Mouse (Mus musculus): ENCODE measurements around the gene Chrna9.

The Chrna9 gene

DNA sequence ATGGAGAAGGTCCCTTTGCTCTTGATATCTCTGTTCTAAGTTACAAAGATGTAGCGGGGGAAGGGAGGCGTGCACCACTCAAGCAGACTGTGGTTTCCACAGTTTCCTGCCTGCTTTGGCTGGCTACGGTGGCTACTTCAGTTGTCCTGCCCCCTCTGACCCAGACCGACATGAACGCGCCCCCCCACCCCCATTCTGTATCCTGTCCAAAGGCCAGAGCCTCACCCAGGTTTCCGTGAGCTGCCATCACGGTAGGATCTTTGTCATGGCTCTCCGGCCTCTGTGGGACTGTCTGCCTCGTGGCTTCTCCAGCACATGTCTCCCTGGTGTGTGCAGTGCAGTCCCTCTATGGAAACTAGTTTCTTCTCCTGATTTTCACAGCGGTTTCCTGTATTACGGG, 15.4 kb upstream of the Chrna9 start:
- no peak for DNase-seq (ENCODE audit: low spot score in 2 of 2)

DNA sequence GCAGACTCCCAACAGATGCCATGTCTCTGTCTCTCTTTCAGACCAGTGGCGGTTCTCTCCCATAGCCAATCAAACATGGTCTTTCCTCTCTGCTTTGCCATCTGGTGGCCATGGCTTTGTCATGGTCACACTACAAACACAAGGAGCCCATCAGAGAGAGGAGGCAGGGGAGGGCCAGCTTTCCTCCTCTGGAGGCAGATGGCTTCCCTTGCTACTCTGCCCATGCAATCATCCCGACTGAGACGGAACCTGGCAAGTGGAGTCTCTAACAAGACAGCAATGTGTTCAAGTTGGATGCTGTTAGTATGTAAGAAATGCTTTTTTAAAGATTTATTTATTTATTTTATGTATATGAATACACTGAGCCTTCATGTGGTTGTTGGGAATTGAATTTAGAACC, 14.8 kb upstream of the Chrna9 start:
- DNase-seq (ENCODE audit: low spot score in 2 of 2): no peak

DNA sequence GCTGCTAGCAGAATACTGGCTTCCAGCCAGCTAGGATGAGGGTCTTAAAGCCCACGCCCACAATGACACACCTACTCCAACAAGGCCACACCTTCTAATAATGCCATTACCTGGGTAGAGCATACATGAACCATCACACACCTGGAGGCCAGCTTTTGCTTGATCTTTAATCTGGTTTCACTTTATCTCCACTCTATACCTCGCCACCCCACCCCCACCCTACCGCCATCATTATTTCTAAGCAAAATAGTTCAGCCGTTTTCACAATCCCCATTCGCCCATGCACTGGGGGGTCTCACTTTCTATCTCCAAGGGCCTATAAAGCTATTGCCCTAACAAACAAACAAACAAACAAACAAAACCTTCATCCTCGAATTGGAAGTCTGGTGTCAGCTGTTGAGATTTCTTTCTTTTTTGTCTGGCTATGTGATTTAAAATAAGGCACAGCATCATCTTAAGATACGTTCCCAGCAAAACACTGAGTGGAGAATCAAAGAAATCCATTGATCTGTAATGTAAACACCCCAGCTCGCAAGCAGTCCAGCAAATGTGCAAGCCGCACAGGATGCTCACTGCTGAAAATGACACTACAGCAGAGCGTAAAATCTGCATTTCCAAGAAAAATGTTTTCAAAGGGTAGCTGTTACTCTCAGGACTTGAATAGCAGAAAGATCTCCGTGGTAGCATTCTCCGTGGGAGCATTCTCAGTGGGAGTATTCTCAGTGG, 13.9 kb upstream of the Chrna9 start:
- no peak for DNase-seq (ENCODE audit: low spot score in 2 of 2)

DNA sequence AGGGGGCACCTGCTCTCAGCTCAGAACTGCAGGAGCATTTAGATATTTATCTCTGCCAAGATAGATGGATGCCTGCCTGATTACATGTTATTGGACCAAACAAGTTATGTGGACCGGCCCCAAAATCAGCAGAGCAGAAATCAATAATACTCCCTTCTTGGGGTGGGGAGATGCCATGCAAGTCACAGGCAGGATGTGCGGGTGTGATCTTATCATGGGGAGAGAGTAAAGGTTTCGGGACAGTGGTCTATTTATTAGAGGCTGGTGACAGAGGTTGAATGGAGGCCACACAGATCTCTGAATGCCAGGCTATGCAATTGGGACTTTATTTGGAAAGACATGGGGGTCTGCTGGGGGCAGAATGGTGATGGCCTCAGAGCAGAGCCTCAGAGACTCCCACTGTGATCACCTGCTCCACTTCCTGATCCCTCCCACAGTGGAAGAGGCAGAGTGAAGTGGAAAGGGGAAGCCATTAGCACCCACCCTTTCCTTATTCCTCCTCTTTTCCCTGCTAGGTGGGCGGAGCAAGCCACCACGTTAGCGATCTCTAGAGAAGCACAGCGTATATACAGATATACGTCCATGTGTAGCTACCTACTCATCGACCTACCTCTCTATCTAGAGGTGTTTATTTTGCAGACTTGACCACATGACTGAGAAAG, 13.1 kb upstream of the Chrna9 start:
- DNase-seq (ENCODE audit: low spot score in 2 of 2): no peak

DNA sequence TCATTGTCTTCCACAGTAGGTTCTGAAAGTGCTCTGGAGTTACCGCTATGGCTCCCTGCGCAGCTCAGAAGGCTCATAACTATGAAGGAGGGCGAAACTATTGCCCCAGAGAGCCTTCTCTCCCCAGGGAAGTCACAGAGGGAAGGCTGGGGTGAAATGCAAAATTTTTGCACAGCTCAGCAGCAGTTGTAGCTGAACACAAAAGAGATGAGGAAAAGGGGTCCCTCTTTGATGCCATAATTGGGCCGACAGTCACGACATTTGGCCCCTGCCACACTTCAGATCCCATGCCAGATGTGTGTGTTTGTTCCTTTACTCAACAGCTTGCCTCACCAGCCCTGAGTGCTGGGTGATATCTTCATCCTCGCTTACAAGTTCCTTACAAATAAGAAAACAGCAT, 8.1 kb upstream of the Chrna9 start:
- DNase-seq (ENCODE audit: low spot score in 2 of 2): no peak

DNA sequence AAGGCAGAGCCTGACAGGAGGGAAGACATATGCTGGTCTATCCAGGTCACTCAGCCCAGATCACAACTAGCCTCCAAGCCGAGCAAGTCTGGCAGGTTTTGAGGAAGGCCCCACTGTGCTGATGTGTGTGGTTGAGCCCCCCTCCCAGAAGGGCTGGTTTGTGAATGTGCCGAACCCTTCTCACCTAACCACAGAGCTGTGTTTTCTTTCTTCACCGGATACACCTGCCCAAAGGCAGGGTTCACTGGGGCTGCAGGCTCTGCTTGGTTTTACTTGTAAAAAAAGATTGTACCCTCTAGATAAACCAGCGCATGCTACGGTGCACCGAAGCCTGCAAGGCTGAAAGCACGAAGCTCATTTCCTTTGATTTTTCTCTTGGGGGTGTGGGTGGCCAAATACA, 5.6 kb upstream of the Chrna9 start:
- no peak for DNase-seq (ENCODE audit: low spot score in 2 of 2)

DNA sequence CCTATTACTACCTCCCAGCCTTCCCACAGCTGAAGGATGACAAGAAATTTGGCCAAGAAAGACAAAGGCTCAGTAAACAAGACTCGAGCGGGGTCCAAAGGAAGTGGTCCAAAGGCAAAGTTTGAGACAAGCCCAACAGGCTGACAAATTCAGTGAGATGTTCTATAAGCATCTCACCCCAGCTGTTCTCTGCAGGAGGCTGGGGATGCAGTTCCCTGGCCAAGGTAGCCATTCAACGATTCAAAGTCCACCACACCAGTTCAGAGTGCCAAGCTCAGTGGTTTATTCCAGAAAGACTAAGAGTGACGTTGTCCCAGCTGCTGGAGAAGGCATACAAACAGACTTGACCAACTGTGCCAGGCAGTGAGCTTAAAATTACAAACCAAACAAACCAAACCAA, 4.5 kb upstream of the Chrna9 start:
- DNase-seq (ENCODE audit: low spot score in 2 of 2): no peak

DNA sequence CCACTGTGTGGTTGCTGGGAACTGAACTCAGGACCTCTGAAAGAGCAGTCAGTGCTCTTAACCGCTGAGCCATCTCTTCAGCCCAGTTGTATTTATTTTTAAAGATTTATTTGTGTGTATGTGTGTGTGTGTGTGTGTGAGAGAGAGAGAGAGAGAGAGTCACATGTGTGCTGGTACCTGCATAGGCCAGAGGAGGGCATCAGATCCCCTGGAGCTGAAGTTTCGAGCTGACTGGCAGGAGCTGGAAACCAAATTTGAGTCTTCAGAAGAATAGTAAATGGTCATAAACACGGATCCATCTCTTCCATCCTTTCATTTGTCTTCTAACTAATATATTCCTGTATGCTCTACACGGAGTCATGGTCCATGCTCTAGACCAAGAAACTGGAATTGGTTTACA, 1.5 kb upstream of the Chrna9 start:
- DNase-seq (ENCODE audit: low spot score in 2 of 2): no peak

DNA sequence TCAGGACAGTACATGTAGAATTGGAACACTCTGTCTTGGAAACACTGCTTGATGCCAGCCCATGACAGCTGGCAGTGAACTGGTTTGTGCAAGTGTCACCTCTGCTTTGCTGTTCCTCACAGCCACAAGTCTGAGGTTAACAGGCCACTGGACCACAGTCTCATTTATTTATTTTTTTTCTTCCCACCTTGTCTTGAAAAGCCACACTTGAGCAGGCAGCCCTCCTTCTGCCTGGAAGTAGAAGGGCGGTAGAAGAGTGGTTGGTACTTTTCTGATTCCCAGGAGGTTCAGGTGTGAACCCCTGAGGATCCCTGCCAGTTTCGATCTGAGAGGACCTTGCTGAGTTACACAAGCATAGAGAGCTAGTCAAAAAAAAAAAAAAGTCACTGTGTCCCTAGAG, 957 bp upstream of the Chrna9 start:
- no peak for DNase-seq (ENCODE audit: low spot score in 2 of 2)

DNA sequence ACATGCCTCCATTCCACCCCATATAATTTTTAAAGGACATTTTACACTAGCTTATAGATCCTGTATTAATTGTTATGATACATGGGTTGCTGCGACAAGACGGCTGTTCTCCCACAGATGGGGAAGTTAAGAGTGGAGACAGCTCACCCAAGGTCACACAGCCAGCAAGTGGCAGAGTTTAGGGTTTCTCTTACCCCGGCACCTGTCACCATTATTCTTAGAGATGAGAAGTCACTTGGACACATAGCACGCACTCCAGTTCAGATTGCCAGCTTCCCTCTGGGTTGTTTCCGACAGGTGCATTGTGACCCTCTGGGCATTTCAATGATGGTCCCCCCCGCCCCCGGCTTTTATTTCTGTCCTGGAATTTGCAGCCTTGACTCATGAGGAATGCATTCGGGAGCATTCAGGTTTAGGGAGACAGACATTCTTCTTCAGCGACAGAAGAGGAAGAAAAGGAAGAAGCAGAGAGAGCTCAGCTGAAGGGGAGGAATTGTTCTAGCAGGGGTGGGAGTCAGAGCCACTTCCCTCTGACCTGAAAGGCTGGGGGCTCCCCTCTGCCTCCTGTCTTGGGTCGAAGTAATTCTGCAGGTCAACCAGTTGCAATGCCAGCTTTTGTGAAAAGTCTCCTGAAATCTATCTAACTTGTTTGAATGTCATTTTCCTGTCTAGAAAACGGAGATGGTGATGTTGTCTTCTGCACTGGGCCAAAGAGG, 2.4 kb downstream of the Chrna9 start:
- DNase-seq (ENCODE audit: low spot score in 2 of 2): no peak

DNA sequence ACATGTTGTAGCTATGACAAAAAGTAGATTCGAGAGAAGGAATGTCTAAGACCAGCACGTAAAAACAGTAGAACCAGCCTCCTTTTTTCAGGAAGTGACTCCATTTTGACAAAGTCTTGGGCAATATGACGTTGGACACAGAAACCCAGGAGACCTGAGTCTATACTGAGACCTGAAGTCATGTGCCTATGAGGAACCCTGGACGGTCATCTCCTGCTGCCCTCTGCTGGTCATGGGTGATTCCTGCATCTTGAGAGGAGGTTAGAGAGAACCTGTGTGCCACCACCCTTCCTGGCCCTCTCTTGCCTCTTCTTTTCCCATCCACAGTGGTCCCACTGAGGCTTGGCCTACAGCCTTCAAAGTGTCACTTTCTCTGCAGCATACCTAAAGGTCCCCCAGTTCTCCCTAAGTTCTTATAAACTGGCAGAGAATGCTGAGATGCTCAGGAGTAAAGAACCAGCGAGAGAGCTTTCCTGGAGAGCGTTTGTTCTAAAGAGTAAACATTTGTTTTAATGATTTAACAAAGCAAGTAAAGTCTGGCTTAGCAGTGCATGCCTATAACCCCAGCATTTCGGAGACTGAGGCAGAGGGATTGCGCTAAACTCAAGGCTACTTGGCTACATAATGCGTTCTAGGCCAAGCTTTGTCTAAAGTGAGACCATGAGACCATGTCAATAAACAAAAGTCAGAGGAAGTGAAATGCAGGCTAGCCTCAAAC, 3.4 kb downstream of the Chrna9 start:
- peak; percentile 74 to 85 for DNase-seq (ENCODE audit: low spot score in 2 of 2)

DNA sequence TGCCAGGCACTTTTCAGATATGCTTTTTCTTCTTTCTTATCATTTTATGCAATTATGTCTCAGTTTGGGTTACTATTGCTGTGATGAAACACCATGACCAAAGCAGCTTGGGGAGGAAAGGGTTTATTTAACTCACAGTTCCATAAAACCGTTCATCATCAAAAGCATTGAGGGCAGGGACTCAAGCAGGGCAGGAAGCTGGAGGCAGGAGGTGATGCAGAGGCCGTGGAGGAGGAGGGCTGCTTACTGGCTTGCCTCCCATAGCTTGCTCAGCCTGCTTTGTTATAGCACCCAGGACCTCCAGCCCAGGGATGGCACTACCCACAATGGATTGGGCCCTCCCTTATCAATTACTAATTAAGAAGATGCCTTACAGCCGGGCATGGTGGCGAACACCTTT, 6.4 kb downstream of the Chrna9 start:
- DNase-seq (ENCODE audit: low spot score in 2 of 2): no peak

DNA sequence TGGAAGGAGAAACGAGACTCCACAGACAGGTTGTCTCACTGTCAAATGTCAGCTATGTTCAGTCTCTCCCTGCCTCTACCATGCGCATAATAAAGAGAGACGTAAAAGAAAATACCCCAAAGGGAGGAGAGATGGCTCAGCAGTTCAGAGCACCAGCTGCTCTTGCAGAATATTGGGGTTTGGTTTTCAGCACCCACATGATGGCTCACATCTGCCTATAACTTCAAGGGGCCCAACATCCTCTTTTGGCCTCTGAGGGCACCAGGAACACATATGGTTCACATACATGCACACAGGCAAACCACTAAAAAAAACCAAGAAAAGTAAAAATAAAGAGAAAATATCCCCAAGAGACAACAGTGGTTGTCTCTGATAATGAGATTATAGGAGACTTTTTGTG, 15.1 kb downstream of the Chrna9 start:
- DNase-seq (ENCODE audit: low spot score in 2 of 2): no peak

DNA sequence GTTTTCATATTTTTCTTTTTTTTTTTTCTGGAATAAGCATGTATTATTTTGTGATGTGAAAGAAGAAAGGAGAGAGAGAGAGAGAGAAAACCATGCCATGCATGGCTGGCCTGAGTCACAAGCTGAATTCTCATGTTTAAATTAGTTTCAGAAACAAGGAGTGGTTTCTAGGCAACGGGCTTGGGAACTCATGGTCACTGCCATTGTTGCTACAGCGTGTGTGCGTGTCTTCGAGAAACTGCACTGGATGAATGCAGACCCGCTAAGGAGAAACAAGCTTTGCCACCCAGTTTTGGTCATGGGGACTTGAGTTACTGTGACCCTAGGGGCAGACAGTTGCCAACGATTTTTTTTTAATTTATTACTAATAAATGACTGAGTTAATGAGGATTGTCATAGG, 15.5 kb downstream of the Chrna9 start:
- peak; percentile 24 to 49 for DNase-seq (ENCODE audit: low spot score in 2 of 2)

DNA sequence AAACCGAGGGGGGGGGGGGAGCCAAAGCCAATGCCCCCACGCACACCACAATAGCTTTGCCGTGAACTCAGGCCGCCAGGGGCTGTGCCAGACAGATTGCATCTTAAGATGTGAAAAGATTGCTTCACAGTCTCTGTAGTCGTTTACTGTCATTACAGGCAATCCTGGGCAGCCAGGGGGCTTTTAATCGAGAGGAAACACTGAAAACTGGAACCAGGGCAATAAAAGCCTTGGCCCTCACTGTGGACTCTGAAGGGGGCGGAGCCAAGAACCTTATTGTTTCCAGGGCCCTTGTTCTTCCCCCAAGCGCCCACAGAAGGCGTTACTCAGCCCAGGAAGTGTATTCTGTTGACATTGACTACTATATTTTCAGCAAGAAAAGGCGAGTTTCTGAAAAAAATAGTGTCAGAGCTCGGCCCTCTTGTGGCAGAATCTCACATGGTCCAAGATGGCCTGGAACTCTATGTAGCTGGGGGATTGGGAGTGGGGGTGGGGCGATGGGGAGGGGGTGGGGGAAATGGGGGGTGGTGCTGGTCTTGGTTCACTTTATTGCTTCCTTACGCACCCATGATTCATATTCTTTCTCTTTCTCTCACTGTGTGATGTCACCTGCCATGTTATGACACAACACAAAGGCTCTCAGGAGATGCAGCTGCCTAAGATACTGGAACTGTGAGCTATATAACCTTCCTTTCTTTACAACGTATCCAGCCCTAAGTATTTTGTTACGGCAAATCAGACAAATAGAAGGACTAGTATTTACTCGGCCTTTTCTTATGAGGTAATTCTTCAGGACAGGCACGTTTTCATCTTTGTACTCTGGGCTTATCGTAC, 16.2 kb downstream of the Chrna9 start:
- DNase-seq (ENCODE audit: low spot score in 2 of 2): peak; percentile 3 to 9

DNA sequence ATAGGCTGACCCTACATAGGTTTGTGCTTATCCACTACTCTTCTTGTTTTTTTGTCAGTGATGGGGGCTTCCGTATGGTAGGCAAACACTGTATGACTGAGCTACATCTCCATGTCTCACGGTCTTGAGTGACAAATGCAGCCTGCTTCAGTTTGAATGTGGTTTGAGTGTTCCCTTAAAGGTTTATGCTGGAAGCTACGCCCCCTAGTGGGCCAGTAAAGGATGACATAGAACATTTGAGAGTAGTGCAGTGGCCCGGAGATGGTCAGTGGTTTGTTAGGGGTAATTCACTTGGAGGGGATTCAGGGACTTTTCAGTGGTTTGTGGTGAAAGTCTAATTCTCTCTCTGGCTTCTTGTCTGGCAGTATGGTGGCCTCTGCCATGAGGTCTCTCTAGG, 16.8 kb downstream of the Chrna9 start:
- no peak for DNase-seq (ENCODE audit: low spot score in 2 of 2)

DNA sequence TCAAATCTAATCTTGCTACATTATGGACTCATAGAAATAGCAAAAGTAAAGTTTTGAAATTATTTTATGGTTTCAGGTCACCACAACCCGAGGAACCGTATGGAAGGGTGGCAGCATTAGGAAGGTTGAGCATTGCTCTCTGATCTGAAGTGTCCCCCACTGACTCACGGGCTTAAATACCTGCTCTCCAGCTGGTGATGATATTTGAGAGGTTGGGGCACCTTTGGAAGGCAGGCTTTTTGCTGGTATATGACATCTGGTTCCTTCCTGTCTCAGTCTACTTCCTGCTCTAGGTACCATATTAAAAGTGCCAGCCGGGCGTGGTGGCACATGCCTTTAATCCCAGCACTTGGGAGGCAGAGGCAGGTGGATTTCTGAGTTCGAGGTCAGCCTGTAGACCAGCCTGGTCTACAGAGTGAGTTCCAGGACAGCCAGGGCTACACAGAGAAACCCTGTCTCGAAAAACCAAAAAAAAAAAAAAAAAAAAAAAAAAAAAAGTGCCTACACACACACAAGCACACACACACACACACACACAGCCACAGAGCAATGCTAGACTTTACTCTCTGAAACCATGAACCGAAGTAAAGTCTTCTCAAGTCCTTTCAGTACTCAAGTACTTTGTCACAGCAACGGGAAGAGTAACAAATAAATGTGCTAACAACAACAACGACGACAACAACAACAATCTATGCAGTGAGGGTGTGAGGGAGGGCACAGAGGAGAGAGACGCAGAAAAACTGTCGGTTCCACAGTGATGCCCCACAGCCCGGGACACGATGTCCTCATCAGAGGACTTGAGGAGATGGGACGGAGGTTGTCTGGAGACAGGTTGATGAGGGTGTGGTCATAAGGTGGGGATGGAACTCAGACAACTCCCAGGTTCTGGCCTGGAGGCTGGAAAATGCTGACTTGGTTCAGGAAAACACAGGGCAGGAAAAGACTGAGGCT, 19.7 kb downstream of the Chrna9 start:
- DNase-seq (ENCODE audit: low spot score in 2 of 2): no peak

DNA sequence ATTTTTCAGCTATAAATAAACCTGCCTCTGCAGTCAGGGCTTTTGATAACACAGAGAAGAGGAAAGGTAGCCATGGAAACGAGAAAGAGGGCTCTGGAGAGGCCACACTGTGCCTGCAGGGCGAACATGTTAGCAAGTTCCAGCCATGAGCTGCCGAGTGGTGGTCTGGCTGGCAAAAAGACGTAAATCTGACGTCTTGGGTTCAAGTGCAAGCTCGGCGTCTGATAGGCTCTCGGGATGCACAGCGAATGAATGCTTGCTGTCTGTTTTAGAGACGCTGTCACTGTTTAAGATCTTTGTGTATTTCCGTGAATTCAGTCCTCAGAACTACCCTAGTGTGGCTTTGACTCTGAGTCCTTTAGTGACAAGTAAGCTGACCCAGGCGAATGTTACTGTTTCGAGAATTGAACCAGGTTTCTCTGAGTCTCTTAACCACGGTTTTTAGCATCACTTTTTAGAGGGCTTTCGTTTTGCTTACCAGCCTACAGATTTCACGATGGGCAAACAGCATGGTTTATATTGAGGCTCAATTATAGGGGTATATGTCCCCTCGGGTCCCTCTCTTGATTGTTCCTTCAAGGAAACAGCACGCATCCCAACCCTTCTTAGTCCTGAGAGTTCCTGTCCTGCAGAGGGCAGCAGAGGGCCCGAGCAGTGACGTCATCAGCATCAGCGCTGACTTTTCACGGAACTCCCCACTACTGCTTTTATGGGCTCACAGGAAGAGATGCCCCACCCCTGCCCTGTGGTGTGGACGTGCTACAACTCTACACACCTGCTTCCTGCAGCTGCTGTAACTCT, 20.8 kb downstream of the Chrna9 start:
- peak; percentile 73 to 76 for DNase-seq (ENCODE audit: low spot score in 2 of 2)

DNA sequence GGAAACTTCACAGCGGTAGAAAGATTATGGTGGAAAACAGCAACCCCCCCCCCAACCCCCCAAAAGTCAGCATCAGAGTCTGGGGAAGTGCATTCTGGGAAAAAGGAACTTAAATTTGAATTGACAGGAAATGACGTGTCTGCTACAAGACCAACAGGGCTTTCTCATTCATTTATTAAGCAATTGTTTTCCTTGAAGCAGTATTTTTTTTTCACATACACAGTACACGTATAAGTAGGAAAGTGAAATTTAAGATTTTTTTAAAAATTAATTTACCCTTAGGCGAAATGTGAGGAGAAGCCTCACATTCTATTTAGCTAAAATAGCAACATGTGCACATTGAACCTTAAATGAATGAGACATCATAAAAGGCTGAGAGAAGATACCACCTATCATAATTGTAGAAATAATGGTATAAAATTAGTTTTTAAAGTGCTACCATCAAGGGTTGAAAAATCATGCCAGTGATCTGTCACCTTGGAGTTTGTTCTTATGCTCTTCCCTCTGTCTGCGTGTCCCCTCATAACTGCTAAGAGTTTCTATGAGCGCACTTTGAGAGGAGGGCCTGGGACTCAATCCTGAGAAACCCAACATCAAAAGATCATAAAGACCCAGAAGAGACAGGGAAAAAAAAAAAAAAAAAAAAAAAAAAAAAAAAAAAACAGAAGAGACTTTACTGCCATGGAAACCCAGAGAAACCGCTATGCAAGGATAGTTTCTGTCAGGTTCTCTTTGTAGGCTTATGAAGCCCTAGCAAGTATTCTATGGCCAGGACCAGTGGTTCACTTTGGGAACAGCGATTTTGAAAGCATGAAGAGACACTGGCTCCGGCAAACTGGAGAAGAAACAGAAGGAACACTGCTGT, 21.7 kb downstream of the Chrna9 start:
- no peak for DNase-seq (ENCODE audit: low spot score in 2 of 2)

Measured in frontal cortex, postnatal 36 days (tissue).